In the genomic region with DNA sequence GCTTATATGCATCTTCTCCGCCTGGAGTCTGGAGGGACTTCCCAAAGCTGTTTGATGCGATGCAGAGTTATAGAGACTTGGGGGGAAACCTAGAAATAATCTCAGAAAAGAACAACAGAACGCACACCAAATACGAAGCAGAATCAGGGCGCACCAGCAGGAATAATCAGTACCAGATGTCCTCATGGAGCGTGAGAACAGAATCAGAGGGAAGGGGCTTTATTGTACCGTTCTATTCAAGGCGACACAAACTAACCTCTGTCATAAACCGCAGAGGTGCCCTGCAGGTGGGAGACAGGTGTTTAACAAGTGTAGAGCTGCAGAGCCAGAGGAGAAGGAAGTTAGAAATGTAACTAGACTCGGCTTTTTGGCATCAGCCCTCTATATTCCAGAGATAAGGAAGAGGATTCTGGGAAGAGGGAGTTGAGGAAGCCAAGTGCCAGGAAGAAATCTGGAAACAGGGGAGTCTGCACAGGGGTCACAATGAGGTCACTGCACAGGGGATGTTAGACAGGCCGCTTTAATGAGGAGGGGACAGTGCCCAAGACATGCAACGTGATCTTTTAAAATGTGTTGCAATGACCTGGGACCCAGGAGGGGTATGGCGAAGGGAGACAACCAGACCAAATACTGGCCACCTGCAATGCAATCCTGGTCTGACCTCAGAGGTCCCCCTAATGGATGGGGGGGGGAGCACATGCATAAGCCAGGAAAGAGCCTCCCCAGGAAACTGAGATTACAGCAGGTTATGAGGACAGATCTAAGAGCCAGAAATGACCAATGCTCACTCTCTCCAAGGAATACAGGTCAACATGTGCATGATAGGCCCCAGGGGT, we compare ENCODE assay signal across 17 mouse cellular contexts.
DNase-seq lines count a peak whose midpoint lies in the region; ATAC-seq and TF ChIP-seq lines count a peak whose summit lies in the region.
"Had no signal": no experiment of that assay in that cellular context is flagged by ENCODE, and none has a peak within 500 bp of the region (broad histone marks: within the 10 kb centered on the region; RNA-seq: fewer than 3 reads in every experiment).

No protein-coding gene starts in this region.

- no peak overlapping the region for H3K4me2 ChIP-seq in hindbrain, embryonic 13.5 days
- H3K4me2 ChIP-seq: embryonic facial prominence, embryonic 13.5 days; neural tube, embryonic 13.5 days had no signal

- 79% methylated on average over 13 of the region's 13 CpGs for WGBS in hindbrain, embryonic 13.5 days
- WGBS in thymus, adult 2 months, result 88% methylated on average over 13 of the region's 13 CpGs

- no peak for DNase-seq in layer of hippocampus, adult 2 months (ENCODE audit: low spot score in 2 of 2)
- DNase-seq in layer of hippocampus, postnatal 10 days (ENCODE audit: low spot score in 2 of 2), result no peak
- DNase-seq in embryo, embryonic 9.5 days (ENCODE audit: extremely low spot score), result peak; percentile 21
- peak; percentile 58 for DNase-seq in heart, adult 8-10 months (ENCODE audit: low spot score)
- peak; percentile 29 to 58 for DNase-seq in heart, postnatal 36 days
- no peak for DNase-seq in thymus, postnatal 0 days (ENCODE audit: low spot score)
- DNase-seq in thymus, adult 2 months, result no peak
- DNase-seq: adrenal gland, postnatal 10 days; B cell, adult 2 months; cerebellum, adult 9-11 months; kidney, adult 9 months; lung, adult 2 months had no signal

- H3K9me3 ChIP-seq in hindbrain, embryonic 13.5 days, result no peaks in the 10 kb centered on the region
- H3K9me3 ChIP-seq: embryonic facial prominence, embryonic 13.5 days; neural tube, embryonic 13.5 days had no signal

- H3K9ac ChIP-seq in hindbrain, embryonic 13.5 days, result no peak overlapping the region
- H3K9ac ChIP-seq: neural tube, embryonic 13.5 days had no signal

- peak overlapping the region; percentile 48; the same call in 1 of the 2 replicates for H3K27ac ChIP-seq in layer of hippocampus, adult 2 months
- no peak overlapping the region for H3K27ac ChIP-seq in hindbrain, embryonic 13.5 days
- no peak overlapping the region for H3K27ac ChIP-seq in thymus, adult 2 months (ENCODE audit: control insufficient read depth, insufficient read depth, low read length)
- H3K27ac ChIP-seq: embryonic facial prominence, embryonic 13.5 days; neural tube, embryonic 13.5 days had no signal

- no peak for ATAC-seq in hindbrain, embryonic 13.5 days (ENCODE audit: low FRiP score)
- ATAC-seq: forebrain, embryonic 14.5 days; midbrain, embryonic 16.5 days had no signal

- H3K36me3 ChIP-seq in hindbrain, embryonic 13.5 days, result no peaks in the 10 kb centered on the region
- H3K36me3 ChIP-seq in thymus, adult 2 months (ENCODE audit: control insufficient read depth, insufficient read depth, low read length), result no peaks in the 10 kb centered on the region
- H3K36me3 ChIP-seq: embryonic facial prominence, embryonic 13.5 days; neural tube, embryonic 13.5 days had no signal

- TF ChIP-seq POLR2A in thymus, adult 2 months (IDR thresholded peaks at IDR 0.05; ENCODE audit: control insufficient read depth, extremely low read depth, insufficient read depth, low read length, poor library complexity), result no peak

- H3K27me3 ChIP-seq in hindbrain, embryonic 13.5 days, result no peaks in the 10 kb centered on the region
- no peaks in the 10 kb centered on the region for H3K27me3 ChIP-seq in thymus, adult 2 months (ENCODE audit: control insufficient read depth, insufficient read depth, low read length)
- H3K27me3 ChIP-seq: embryonic facial prominence, embryonic 13.5 days; neural tube, embryonic 13.5 days had no signal

- 0 out of 2 replicates have a peak, but pooled peaks have one; percentile 5 for TF ChIP-seq CTCF in layer of hippocampus, adult 2 months (conservative IDR thresholded peaks at IDR 0.05)
- no peak for TF ChIP-seq CTCF in thymus, adult 2 months (IDR thresholded peaks at IDR 0.05; ENCODE audit: borderline replicate concordance, control insufficient read depth, extremely low read depth, insufficient read depth, low read length, poor library complexity)

- H3K4me1 ChIP-seq in hindbrain, embryonic 13.5 days (replicated peaks), result 0 out of 2 replicates have a peak, but pooled peaks cover 5% of the 10 kb centered on the region
- no peaks in the 10 kb centered on the region for H3K4me1 ChIP-seq in thymus, adult 2 months (replicated peaks; ENCODE audit: control insufficient read depth, insufficient read depth, low read length)

- no peak overlapping the region for H3K4me3 ChIP-seq in layer of hippocampus, adult 2 months
- no peak overlapping the region for H3K4me3 ChIP-seq in hindbrain, embryonic 13.5 days
- H3K4me3 ChIP-seq in thymus, adult 2 months (ENCODE audit: control insufficient read depth, insufficient read depth, low read length), result no peak overlapping the region
- H3K4me3 ChIP-seq: embryonic facial prominence, embryonic 13.5 days; neural tube, embryonic 13.5 days had no signal

- intact Hi-C loops in heart, postnatal 36 days (cut with DNase I), result no loop called here

Comparison
In these comparisons a context has a peak if more than half of its experiments do, and no peak if none do; other contexts are left out.
1. DNase-seq: peak in embryo, embryonic 9.5 days (single experiment), heart, adult 8-10 months (single experiment) and heart, postnatal 36 days (2 of 2); none in layer of hippocampus, adult 2 months (0 of 2), layer of hippocampus, postnatal 10 days (0 of 2), thymus, postnatal 0 days (single experiment) and thymus, adult 2 months (single experiment).